ENCODE assay signal across 19 mouse cellular contexts in the genomic region with DNA sequence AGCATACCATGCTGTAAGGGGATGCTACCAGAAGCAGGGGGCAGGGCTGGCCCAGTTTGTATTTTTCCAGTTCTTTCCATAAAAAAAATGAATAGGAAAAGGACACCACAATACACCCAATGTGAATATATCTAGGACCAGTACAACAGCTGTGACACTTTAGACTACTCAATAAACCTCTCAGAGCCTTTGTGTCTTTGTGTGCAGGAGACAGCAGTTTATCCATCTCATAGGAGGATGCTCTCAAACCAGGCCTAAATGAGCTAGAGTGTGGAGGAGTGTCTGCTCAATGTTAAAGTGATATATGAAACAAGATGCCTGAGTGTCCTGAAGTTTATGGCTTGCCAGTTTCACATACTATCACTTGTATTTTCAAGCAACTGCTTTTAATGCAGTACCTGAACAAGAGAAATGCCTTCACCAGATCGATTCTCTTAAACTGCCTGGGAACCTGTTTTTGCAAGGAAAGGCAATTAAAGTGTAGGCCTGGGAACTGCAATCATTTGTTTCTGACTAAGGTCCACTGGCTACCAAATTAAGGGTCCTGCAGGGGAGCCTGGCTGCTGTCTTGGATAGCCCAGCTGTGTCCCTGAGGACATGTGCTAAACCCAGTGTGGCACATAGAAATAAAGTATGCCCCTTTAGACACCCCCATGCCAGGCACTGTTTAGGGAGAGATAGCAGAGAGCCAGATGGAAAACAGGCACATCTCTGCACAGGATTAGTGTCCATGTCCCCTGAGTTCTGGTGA.
A peak's percentile ranks its signal among the peaks of the same experiment; 100 is the strongest.
DNase-seq lines count a peak whose midpoint lies in the region; ATAC-seq lines count a peak whose summit lies in the region.
"Had no signal": no experiment of that assay in that cellular context is flagged by ENCODE, and none has a peak within 500 bp of the region (broad histone marks: within the 10 kb centered on the region; RNA-seq: fewer than 3 reads in every experiment).

No protein-coding gene starts in this region.

- no peak overlapping the region for H3K4me2 ChIP-seq in kidney, embryonic 16.5 days (replicated peaks; ENCODE audit: low read depth, low read length)
- H3K4me2 ChIP-seq: embryonic facial prominence, embryonic 13.5 days; forebrain, embryonic 12.5 days; heart, embryonic 12.5 days; hindbrain, embryonic 14.5 days; intestine, embryonic 15.5 days had no signal

- ATAC-seq in kidney, embryonic 16.5 days (ENCODE audit: low FRiP score, low TSS enrichment), result peak; percentile 67; the same call in 1 of the 2 replicates
- ATAC-seq: activated CD4-positive, CD25-positive, alpha-beta regulatory T cell, adult 4 months; forebrain, embryonic 16.5 days; intestine, embryonic 15.5 days; Patski had no signal

- no peak overlapping the region for H3K9ac ChIP-seq in kidney, embryonic 16.5 days (replicated peaks; ENCODE audit: low read length)
- H3K9ac ChIP-seq: embryonic facial prominence, embryonic 13.5 days; forebrain, embryonic 12.5 days; heart, embryonic 12.5 days; hindbrain, embryonic 14.5 days; intestine, embryonic 15.5 days had no signal

- WGBS in kidney, embryonic 16.5 days, result 39% methylated on average over 1 of the region's 1 CpGs

- peak; percentile 31 for DNase-seq in cerebellum, adult 11-12 months
- DNase-seq in cerebellum, postnatal 4 days (ENCODE audit: low spot score in 2 of 2), result no peak
- no peak for DNase-seq in kidney, postnatal 36 days
- DNase-seq in cerebellum, postnatal 10 days, result peak; percentile 2 to 5
- DNase-seq in layer of hippocampus, adult 11-12 months (ENCODE audit: low spot score), result no peak
- DNase-seq in Muller cell, postnatal 12 days (ENCODE audit: inconsistent ontology term), result no peak
- DNase-seq: adrenal gland, adult 2 months; adrenal gland, postnatal 25 days; gastrocnemius, postnatal 14 days had no signal

- H3K27ac ChIP-seq in kidney, embryonic 16.5 days (ENCODE audit: low read length), result no peak overlapping the region
- H3K27ac ChIP-seq: embryonic facial prominence, embryonic 13.5 days; forebrain, embryonic 12.5 days; hindbrain, embryonic 10.5 days; hindbrain, embryonic 14.5 days; intestine, embryonic 15.5 days had no signal

- H3K4me3 ChIP-seq in kidney, embryonic 16.5 days (ENCODE audit: low read length), result no peak overlapping the region
- H3K4me3 ChIP-seq: embryonic facial prominence, embryonic 13.5 days; forebrain, embryonic 12.5 days; heart, embryonic 12.5 days; hindbrain, embryonic 10.5 days; intestine, embryonic 15.5 days had no signal

- no peaks in the 10 kb centered on the region for H3K9me3 ChIP-seq in kidney, embryonic 16.5 days (ENCODE audit: low read length)
- H3K9me3 ChIP-seq: embryonic facial prominence, embryonic 13.5 days; forebrain, embryonic 12.5 days; heart, embryonic 12.5 days; hindbrain, embryonic 10.5 days; intestine, embryonic 15.5 days had no signal

- no peaks in the 10 kb centered on the region for H3K36me3 ChIP-seq in kidney, embryonic 16.5 days (ENCODE audit: insufficient read depth, low read length)
- H3K36me3 ChIP-seq: embryonic facial prominence, embryonic 13.5 days; forebrain, embryonic 12.5 days; heart, embryonic 12.5 days; hindbrain, embryonic 10.5 days; intestine, embryonic 15.5 days had no signal

- no peaks in the 10 kb centered on the region for H3K27me3 ChIP-seq in kidney, embryonic 16.5 days (ENCODE audit: insufficient read depth, low read length)
- H3K27me3 ChIP-seq: embryonic facial prominence, embryonic 13.5 days; forebrain, embryonic 12.5 days; heart, embryonic 12.5 days; intestine, embryonic 15.5 days had no signal

- no peaks in the 10 kb centered on the region for H3K4me1 ChIP-seq in kidney, embryonic 16.5 days (ENCODE audit: insufficient read depth, low read length)
- H3K4me1 ChIP-seq: embryonic facial prominence, embryonic 13.5 days; forebrain, embryonic 12.5 days; intestine, embryonic 15.5 days had no signal

Comparison
In these comparisons a context has a peak if more than half of its experiments do, and no peak if none do; other contexts are left out.
1. DNase-seq: peak in cerebellum, adult 11-12 months (single experiment) and cerebellum, postnatal 10 days (2 of 2); none in cerebellum, postnatal 4 days (0 of 2), kidney, postnatal 36 days (0 of 2), layer of hippocampus, adult 11-12 months (single experiment) and Muller cell, postnatal 12 days (single experiment).